Mouse (Mus musculus) liver, embryonic 11.5 days (tissue): ENCODE data around the gene Gm9. TPM values are rescaled to one million over a fixed set of nuclear protein-coding genes. Genes with fewer than 3 reads are reported as not detected.
"Not testable (repeated sequence)": the region's sequence is repeated elsewhere in the genome, so short reads cannot be mapped to it uniquely, and the experiment has no call there.

ENCODE experiments used
- ATAC-seq: fragments of 200-750 bp; cut with Nextera tagmentation; replicated peaks from 2 replicates; pipeline ENCODE4 v1.8.0; 2017; ENCODE audit warnings: moderate number of reproducible peaks, mild to moderate bottlenecking, moderate TSS enrichment, moderate library complexity; ENCODE audit not compliant: low FRiP score
- DNase-seq: peaks from one replicate; pipeline ENCODE4 v3.0.0-alpha.2; 2017; ENCODE audit warnings: low spot score
- H3K27ac ChIP-seq: fragments of 300-500 bp; sonication (generic); 2 replicates; pipeline ENCODE4 v1.5.1; 2014; ENCODE audit warnings: mild to moderate bottlenecking, low read depth, low read length, control low read depth
- H3K27me3 ChIP-seq: fragments of 300-500 bp; sonication (generic); replicated peaks from 2 replicates; pipeline ENCODE4 v1.6.1; 2014; ENCODE audit warnings: low read length, mixed read lengths; ENCODE audit not compliant: control insufficient read depth, insufficient read depth
- H3K36me3 ChIP-seq: fragments of 300-500 bp; sonication (generic); 2 replicates; pipeline ENCODE4 v1.6.1; 2014; ENCODE audit warnings: mild to moderate bottlenecking, low read length, moderate library complexity, mixed read lengths; ENCODE audit not compliant: control insufficient read depth, insufficient read depth
- H3K4me1 ChIP-seq: fragments of 300-500 bp; sonication (generic); replicated peaks from 2 replicates; pipeline ENCODE4 v1.6.1; 2014; ENCODE audit warnings: low read length, mixed read lengths; ENCODE audit not compliant: control insufficient read depth, insufficient read depth
- H3K4me2 ChIP-seq: fragments of 300-500 bp; sonication (generic); 2 replicates; pipeline ENCODE4 v1.6.1; 2014; ENCODE audit warnings: mild to moderate bottlenecking, control low read depth, moderate library complexity
- H3K4me3 ChIP-seq: fragments of 300-500 bp; sonication (generic); 2 replicates; pipeline ENCODE4 v1.5.1; 2014; ENCODE audit warnings: low read depth, low read length, control low read depth
- H3K9ac ChIP-seq: fragments of 300-500 bp; sonication (generic); 2 replicates; pipeline ENCODE4 v1.6.1; 2014; ENCODE audit warnings: low read depth, low read length, control low read depth
- H3K9me3 ChIP-seq: fragments of 300-500 bp; sonication (generic); 2 replicates; pipeline ENCODE4 v1.6.1; 2016; ENCODE audit warnings: low read length, inconsistent platforms, mixed read lengths; ENCODE audit not compliant: control insufficient read depth
- WGBS: fragments of 180-500 bp; shearing (Covaris S2); extraction: QIAGEN DNeasy Blood & Tissue Kit; methylation state at CpG from one replicate; pipeline ENCODE4 v1.1.7; 2014; 5-methylcytosine and 5-hydroxymethylcytosine counted together
- polyA plus RNA-seq: library from polyadenylated mRNA; unstranded; fragments of >200 nt; fragmentation: Nextera tagmentation; extraction: Ambion mirVana; gene quantifications from 2 replicates; pipeline ENCODE4 v1.2.1, GENCODE M21; 2014

Gm9 gene
- polyA plus RNA-seq, 1 experiment from 2014 or later: not detected

GRCm38 (mm10) chrX:37184401-37184800 is 26.4 kb downstream of the Gm9 start:
- WGBS: 53% methylated on average over 8 of the region's 8 CpGs
- not testable (repeated sequence) for H3K4me2 ChIP-seq, H3K9ac ChIP-seq, H3K27ac ChIP-seq, ATAC-seq, H3K36me3 ChIP-seq, H3K4me3 ChIP-seq, H3K9me3 ChIP-seq, H3K27me3 ChIP-seq, H3K4me1 ChIP-seq, DNase-seq

- H3K36me3 ChIP-seq: no peaks in the 10 kb centered on the region
- H3K4me1 ChIP-seq: no peaks in the 10 kb centered on the region
- H3K4me3 ChIP-seq: no peak within 1 kb of the TSS
- no peaks in the 10 kb centered on the region for H3K9me3 ChIP-seq
- 50% methylated on average over 5 of the region's 5 CpGs for WGBS
- no peak within 1 kb of the TSS for H3K4me2 ChIP-seq
- H3K9ac ChIP-seq: no peak within 1 kb of the TSS
- DNase-seq (no peak), ATAC-seq (no peak)
- H3K27me3 ChIP-seq: no peaks in the 10 kb centered on the region
- H3K27ac ChIP-seq: no peak within 1 kb of the TSS
These were observed 42.1 kb downstream of the Gm9 start, which contains the start of gene Akap14 for GRCm38 (mm10) chrX:37168742-37169141. Akap14 (minus strand) TSS chrX:37168842.

DNA sequence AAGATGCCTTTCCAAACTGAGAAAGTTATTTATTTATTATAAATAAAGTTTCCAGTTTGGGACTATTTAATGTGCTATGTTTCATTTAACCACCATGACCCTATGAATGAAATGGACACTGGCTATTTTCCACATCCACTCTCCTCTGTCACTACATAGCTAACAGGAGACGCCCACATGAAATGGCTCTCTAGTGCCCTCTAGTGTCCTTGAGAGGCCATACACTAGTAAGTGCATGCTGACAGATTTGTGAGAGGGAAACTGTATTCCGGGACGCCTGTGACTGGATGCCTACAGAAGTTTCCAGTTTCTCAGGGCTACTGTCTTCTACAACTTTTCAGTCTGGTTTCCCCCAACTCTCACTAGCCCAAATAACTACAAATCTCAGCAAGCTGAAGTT is 43.8 kb downstream of the Gm9 start:
- no peaks in the 10 kb centered on the region for H3K9me3 ChIP-seq
- ATAC-seq: no peak
- no peaks in the 10 kb centered on the region for H3K27me3 ChIP-seq
- no peaks in the 10 kb centered on the region for H3K4me1 ChIP-seq
- no peak overlapping the region for H3K27ac ChIP-seq
- H3K9ac ChIP-seq: no peak overlapping the region
- H3K4me2 ChIP-seq: no peak overlapping the region
- no peak for DNase-seq
- H3K36me3 ChIP-seq: no peaks in the 10 kb centered on the region
- H3K4me3 ChIP-seq: no peak overlapping the region
- WGBS: 29% methylated on average over 3 of the region's 3 CpGs

GRCm38 (mm10) chrX:37163115-37163514 is 47.7 kb downstream of the Gm9 start:
- DNase-seq (no peak), ATAC-seq (no peak)
- Histone ChIP-seq H3K27ac (no peak overlapping the region), H3K27me3 (no peaks in the 10 kb centered on the region), H3K4me3 (no peak overlapping the region), H3K4me1 (no peaks in the 10 kb centered on the region), H3K9ac (no peak overlapping the region), H3K9me3 (no peaks in the 10 kb centered on the region), H3K36me3 (no peaks in the 10 kb centered on the region), H3K4me2 (no peak overlapping the region)
- WGBS: 72% methylated on average over 18 of the region's 18 CpGs

GRCm38 (mm10) chrX:37161169-37161568 is 49.7 kb downstream of the Gm9 start:
- H3K4me2 ChIP-seq: no peak overlapping the region
- no peaks in the 10 kb centered on the region for H3K9me3 ChIP-seq
- no peaks in the 10 kb centered on the region for H3K4me1 ChIP-seq
- WGBS: 78% methylated on average over 10 of the region's 10 CpGs
- DNase-seq: no peak
- H3K27ac ChIP-seq: no peak overlapping the region
- no peak overlapping the region for H3K9ac ChIP-seq
- no peak overlapping the region for H3K4me3 ChIP-seq
- H3K27me3 ChIP-seq: no peaks in the 10 kb centered on the region
- no peak for ATAC-seq
- H3K36me3 ChIP-seq: no peaks in the 10 kb centered on the region

Other genes starting within 250 kb of the Gm9 start
- 13.5 and 14.1 TPM in 2 replicates for gene Sept6, start 219.2 kb downstream of the Gm9 start, polyA plus RNA-seq
- 0.21 and 0.34 TPM in 2 replicates for gene Sowahd, start 162.2 kb downstream of the Gm9 start, polyA plus RNA-seq
- 683 and 708 TPM in 2 replicates for gene Rpl39, start 125.6 kb downstream of the Gm9 start, polyA plus RNA-seq
- 16.1 and 20.9 TPM in 2 replicates for gene Upf3b, start 100.7 kb downstream of the Gm9 start, polyA plus RNA-seq
- gene Nkap, start 84.2 kb downstream of the Gm9 start, polyA plus RNA-seq: 19.0 and 19.9 TPM in 2 replicates
- 0.10 TPM in 1 of 2 replicates, not detected in the other for gene Akap14, start 42.2 kb downstream of the Gm9 start, polyA plus RNA-seq
- gene Ndufa1, start 19.9 kb downstream of the Gm9 start, polyA plus RNA-seq: 321 and 361 TPM in 2 replicates
- 8.9 and 9.4 TPM in 2 replicates for gene Rnf113a1, start 19.8 kb downstream of the Gm9 start, polyA plus RNA-seq
- gene Rhox1, start 11.2 kb upstream of the Gm9 start, polyA plus RNA-seq: not detected in 2 replicates
- not detected in 2 replicates for gene Rhox2a, start 33.9 kb upstream of the Gm9 start, polyA plus RNA-seq
- not detected in 2 replicates for gene Rhox3a, start 38.9 kb upstream of the Gm9 start, polyA plus RNA-seq
- gene Rhox4a, start 54.3 kb upstream of the Gm9 start, polyA plus RNA-seq: not detected in 2 replicates
- gene Rhox3a2, start 169.0 kb upstream of the Gm9 start, polyA plus RNA-seq: not detected in 2 replicates
- not detected in 2 replicates for gene Rhox4a2, start 179.8 kb upstream of the Gm9 start, polyA plus RNA-seq
- gene Rhox2b, start 201.0 kb upstream of the Gm9 start, polyA plus RNA-seq: not detected in 2 replicates
- 0.08 TPM in 1 of 2 replicates, not detected in the other for gene Rhox4b, start 221.5 kb upstream of the Gm9 start, polyA plus RNA-seq
- gene Rhox2c, start 242.6 kb upstream of the Gm9 start, polyA plus RNA-seq: 0.38 TPM in 1 of 2 replicates, not detected in the other
- not detected in 2 replicates for gene Rhox3c, start 247.5 kb upstream of the Gm9 start, polyA plus RNA-seq